Comparison of ENCODE assay signal across 9 mouse cellular contexts in the genomic region with DNA sequence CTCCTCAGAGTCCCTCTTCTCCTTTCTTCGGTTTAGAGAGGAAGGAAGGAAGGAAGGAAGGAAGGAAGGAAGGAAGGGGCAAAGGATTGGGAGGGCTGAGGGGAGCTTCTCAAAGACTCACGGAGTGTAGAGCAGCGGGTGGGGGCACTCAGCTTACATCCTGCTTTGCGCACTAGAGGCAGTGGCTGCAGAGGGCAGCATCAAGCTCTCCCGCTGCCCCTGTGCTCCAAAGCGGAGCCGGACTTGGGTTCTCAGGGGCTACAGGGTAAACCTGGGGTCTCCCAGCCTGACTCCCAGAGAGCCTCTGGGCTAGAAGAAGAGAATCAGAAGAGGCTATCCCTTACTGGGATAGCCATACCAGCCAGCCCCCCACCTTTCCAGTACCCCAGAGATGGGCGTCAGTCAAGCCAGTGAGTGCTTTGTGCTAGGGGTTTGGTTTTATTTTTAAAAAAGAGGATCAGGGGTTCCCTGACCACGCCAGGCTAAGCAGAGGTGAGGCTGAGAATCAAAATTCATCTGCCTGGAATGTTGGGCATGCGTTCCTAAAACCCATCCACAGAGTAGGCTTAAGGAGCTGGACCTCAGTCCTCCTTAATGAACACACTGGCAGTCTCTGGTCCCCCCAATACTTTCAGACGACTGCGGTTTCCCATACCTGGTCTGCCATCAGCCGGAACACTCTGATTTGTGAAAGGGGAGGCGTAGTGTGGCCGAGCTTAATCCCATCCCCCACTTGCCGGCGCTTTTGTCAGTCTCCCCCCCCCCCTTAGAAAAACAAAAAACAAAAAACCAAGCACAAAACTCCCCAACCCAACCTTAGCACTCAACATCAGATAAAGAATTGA. TPM values are rescaled to one million over a fixed set of nuclear protein-coding genes. Genes with fewer than 3 reads are reported as not detected.
DNase-seq lines count a peak whose midpoint lies in the region; ATAC-seq and TF ChIP-seq lines count a peak whose summit lies in the region.
"Had no signal": no experiment of that assay in that cellular context is flagged by ENCODE, and none has a peak within 500 bp of the region (broad histone marks: within the 10 kb centered on the region; RNA-seq: fewer than 3 reads in every experiment).

No protein-coding gene starts in this region.

- H3K4me2 ChIP-seq in heart, postnatal 0 days (ENCODE audit: low read depth, low read length), result peak overlapping the region; percentile 99
- peak overlapping the region; percentile 90 for H3K4me2 ChIP-seq in forebrain, postnatal 0 days (ENCODE audit: low read depth)
- peak overlapping the region; percentile 98 for H3K4me2 ChIP-seq in midbrain, embryonic 13.5 days (replicated peaks)

- TF ChIP-seq EP300 in heart, postnatal 0 days (IDR thresholded peaks at IDR 0.05; ENCODE audit: low read depth), result no peak

- H3K27ac ChIP-seq in heart, postnatal 0 days (ENCODE audit: low read depth), result no peak overlapping the region
- H3K27ac ChIP-seq in forebrain, postnatal 0 days (ENCODE audit: low read depth, low read length), result peak overlapping the region; percentile 60
- H3K27ac ChIP-seq in midbrain, embryonic 13.5 days, result peak overlapping the region; percentile 98

- no peak for DNase-seq in heart, postnatal 0 days (ENCODE audit: low spot score)
- no peak for DNase-seq in heart, adult 9 months (ENCODE audit: low spot score in 2 of 2)
- DNase-seq in embryo, embryonic 11 days, result peak; percentile 67
- no peak for DNase-seq in forebrain, postnatal 0 days
- no peak for DNase-seq in gastrocnemius, postnatal 25 days
- no peak for DNase-seq in layer of hippocampus, adult 9-10 months (ENCODE audit: low spot score)
- no peak for DNase-seq in spleen, postnatal 10 days (ENCODE audit: low spot score in 2 of 2)

- WGBS in heart, postnatal 0 days, result 20% methylated on average over 17 of the region's 17 CpGs
- 9% methylated on average over 17 of the region's 17 CpGs for WGBS in forebrain, postnatal 0 days
- 4% methylated on average over 16 of the region's 17 CpGs for WGBS in midbrain, embryonic 13.5 days

- H3K4me1 ChIP-seq in heart, postnatal 0 days (ENCODE audit: control insufficient read depth, insufficient read depth), result peaks cover 25% of the 10 kb centered on the region
- peaks cover 33% of the 10 kb centered on the region for H3K4me1 ChIP-seq in forebrain, postnatal 0 days (ENCODE audit: insufficient read depth)
- H3K4me1 ChIP-seq in midbrain, embryonic 13.5 days (replicated peaks), result peaks cover 87% of the 10 kb centered on the region

- TF ChIP-seq CTCF in heart, postnatal 0 days (IDR thresholded peaks at IDR 0.05; ENCODE audit: low read depth), result no peak
- TF ChIP-seq CTCF in forebrain, postnatal 0 days (IDR thresholded peaks at IDR 0.05; ENCODE audit: low read depth), result peak; percentile 27; the same call in 1 of the 2 replicates

- no peaks in the 10 kb centered on the region for H3K36me3 ChIP-seq in heart, postnatal 0 days (replicated peaks; ENCODE audit: control insufficient read depth, insufficient read depth, low read length)
- H3K36me3 ChIP-seq in forebrain, postnatal 0 days (ENCODE audit: insufficient read depth), result no peaks in the 10 kb centered on the region
- no peaks in the 10 kb centered on the region for H3K36me3 ChIP-seq in midbrain, embryonic 13.5 days

- H3K4me3 ChIP-seq in heart, postnatal 0 days (ENCODE audit: low read depth, low read length), result peak overlapping the region; percentile 63
- H3K4me3 ChIP-seq in forebrain, postnatal 0 days (ENCODE audit: low read depth, low read length), result peak overlapping the region; percentile 72
- H3K4me3 ChIP-seq in midbrain, embryonic 13.5 days (replicated peaks), result peak overlapping the region; percentile 90

- peaks cover 42% of the 10 kb centered on the region for H3K27me3 ChIP-seq in heart, postnatal 0 days (ENCODE audit: control insufficient read depth, insufficient read depth, low read length)
- H3K27me3 ChIP-seq in forebrain, postnatal 0 days (ENCODE audit: insufficient read depth, low read length), result peaks cover 6% of the 10 kb centered on the region
- peaks cover 26% of the 10 kb centered on the region for H3K27me3 ChIP-seq in midbrain, embryonic 13.5 days

- peak overlapping the region; percentile 52; the same call in 1 of the 2 replicates for H3K9ac ChIP-seq in heart, postnatal 0 days (replicated peaks; ENCODE audit: low read depth, low read length)
- peak overlapping the region; percentile 68 for H3K9ac ChIP-seq in forebrain, postnatal 0 days
- peak overlapping the region; percentile 95 for H3K9ac ChIP-seq in midbrain, embryonic 13.5 days (replicated peaks)

- ATAC-seq in heart, postnatal 0 days (ENCODE audit: insufficient read depth, low read depth), result no peak
- ATAC-seq in forebrain, postnatal 0 days, result no peak
- ATAC-seq in midbrain, embryonic 13.5 days, result no peak

- H3K9me3 ChIP-seq in heart, postnatal 0 days (replicated peaks; ENCODE audit: control insufficient read depth, low read length), result no peaks in the 10 kb centered on the region
- H3K9me3 ChIP-seq in forebrain, postnatal 0 days (ENCODE audit: low read length), result no peaks in the 10 kb centered on the region
- H3K9me3 ChIP-seq in midbrain, embryonic 13.5 days, result no peaks in the 10 kb centered on the region

RNA-seq across cellular contexts. Expression of a gene that starts 2.0 kb away (rescaled TPM):
- total RNA-seq in heart, postnatal 0 days (2014; rRNA removed; ENCODE audit: low replicate concordance), result 29.6 and 46.2 TPM in 2 replicates
- polyA plus RNA-seq in heart, postnatal 0 days (2015; fragmentation: Nextera tagmentation; extraction: Ambion mirVana), result 6.9 and 7.4 TPM in 2 replicates
- total RNA-seq in forebrain, postnatal 0 days (2014; rRNA removed), result 47.1 and 62.9 TPM in 2 replicates
- 5.3 and 5.8 TPM in 2 replicates for polyA plus RNA-seq in forebrain, postnatal 0 days (2015; fragmentation: Nextera tagmentation; extraction: Ambion mirVana)
- 10.5 and 12.4 TPM in 2 replicates for polyA plus RNA-seq in midbrain, embryonic 13.5 days (2015; fragmentation: Nextera tagmentation; extraction: Ambion mirVana)
- total RNA-seq in gastrocnemius, postnatal 25 days (2021), result 1 to 10 TPM; 2.0 to 3.2 TPM

RNA-seq across cellular contexts. Expression of a gene that starts 14.0 kb away (rescaled TPM):
- total RNA-seq in heart, postnatal 0 days (2014; rRNA removed; ENCODE audit: low replicate concordance), result not detected in 2 replicates
- 0.30 and 0.56 TPM in 2 replicates for polyA plus RNA-seq in heart, postnatal 0 days (2015; fragmentation: Nextera tagmentation; extraction: Ambion mirVana)
- total RNA-seq in forebrain, postnatal 0 days (2014; rRNA removed), result 0.92 and 3.1 TPM in 2 replicates
- 0.99 and 2.3 TPM in 2 replicates for polyA plus RNA-seq in forebrain, postnatal 0 days (2015; fragmentation: Nextera tagmentation; extraction: Ambion mirVana)
- polyA plus RNA-seq in midbrain, embryonic 13.5 days (2015; fragmentation: Nextera tagmentation; extraction: Ambion mirVana), result 0.10 TPM in 1 of 2 replicates, not detected in the other
- not detected for total RNA-seq in gastrocnemius, postnatal 25 days (2021)
- polyA plus RNA-seq: spleen, adult 2 months had no signal

RNA-seq across cellular contexts. Expression of a gene that starts 27.8 kb away (rescaled TPM):
- 32.5 and 44.4 TPM in 2 replicates for total RNA-seq in heart, postnatal 0 days (2014; rRNA removed; ENCODE audit: low replicate concordance)
- polyA plus RNA-seq in heart, postnatal 0 days (2015; fragmentation: Nextera tagmentation; extraction: Ambion mirVana), result 11.4 and 13.3 TPM in 2 replicates
- total RNA-seq in forebrain, postnatal 0 days (2014; rRNA removed), result 2.0 and 2.5 TPM in 2 replicates
- polyA plus RNA-seq in forebrain, postnatal 0 days (2015; fragmentation: Nextera tagmentation; extraction: Ambion mirVana), result 0.96 and 1.4 TPM in 2 replicates
- polyA plus RNA-seq in midbrain, embryonic 13.5 days (2015; fragmentation: Nextera tagmentation; extraction: Ambion mirVana), result 0.19 and 0.46 TPM in 2 replicates
- total RNA-seq in gastrocnemius, postnatal 25 days (2021), result under 1 TPM; 0.08 to 0.43 TPM

RNA-seq across cellular contexts. Expression of a gene that starts 49.6 kb away (rescaled TPM):
- 3.2 and 4.7 TPM in 2 replicates for total RNA-seq in heart, postnatal 0 days (2014; rRNA removed; ENCODE audit: low replicate concordance)
- 3.5 and 3.7 TPM in 2 replicates for polyA plus RNA-seq in heart, postnatal 0 days (2015; fragmentation: Nextera tagmentation; extraction: Ambion mirVana)
- 0.77 and 2.1 TPM in 2 replicates for total RNA-seq in forebrain, postnatal 0 days (2014; rRNA removed)
- 1.5 and 1.7 TPM in 2 replicates for polyA plus RNA-seq in forebrain, postnatal 0 days (2015; fragmentation: Nextera tagmentation; extraction: Ambion mirVana)
- 2.4 and 3.6 TPM in 2 replicates for polyA plus RNA-seq in midbrain, embryonic 13.5 days (2015; fragmentation: Nextera tagmentation; extraction: Ambion mirVana)
- not detected for total RNA-seq in gastrocnemius, postnatal 25 days (2021)
